In the genomic region with DNA sequence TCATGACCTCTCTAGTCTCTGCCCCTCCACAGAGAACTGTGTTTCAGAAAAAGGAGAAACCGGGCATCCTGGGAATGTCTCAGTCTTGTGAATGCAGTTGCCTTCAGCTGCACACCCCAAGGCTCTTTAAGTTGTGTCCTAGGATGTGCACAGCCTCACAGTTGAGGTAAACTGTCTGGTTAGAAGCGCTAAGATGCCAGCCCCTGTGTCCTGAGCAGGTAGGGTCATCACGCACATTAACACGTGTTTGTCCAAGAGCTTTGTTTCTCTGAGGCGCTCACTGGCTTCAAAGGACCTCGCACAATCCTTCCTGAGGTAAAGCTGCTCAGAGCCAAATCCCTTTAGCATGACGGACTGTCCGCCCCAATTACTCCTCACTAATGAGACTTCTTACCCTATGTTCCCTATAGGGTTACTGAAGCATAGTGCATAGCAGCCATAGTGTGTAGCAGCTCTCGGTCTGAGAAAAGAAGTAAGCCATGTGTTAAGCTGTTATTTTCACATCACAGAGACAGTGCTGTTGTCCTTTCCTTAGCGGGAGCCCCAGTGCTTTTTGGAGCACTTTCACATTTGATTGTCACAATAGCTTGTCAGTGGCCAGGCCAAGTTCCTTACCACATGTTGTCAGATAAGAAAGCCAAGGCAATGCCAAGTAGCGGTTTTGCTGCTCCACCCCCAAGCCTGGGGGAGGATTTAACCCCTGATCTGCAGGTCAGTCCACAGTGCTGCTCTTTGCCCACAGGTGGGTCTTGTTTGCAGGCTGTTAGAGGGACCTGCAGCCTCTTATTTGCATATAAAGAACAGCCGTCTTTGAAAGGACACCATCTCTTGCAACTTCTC, we compare ENCODE assay signal across 11 mouse cellular contexts.
A peak's percentile ranks its signal among the peaks of the same experiment; 100 is the strongest.
DNase-seq lines count a peak whose midpoint lies in the region; ATAC-seq lines count a peak whose summit lies in the region.
"Had no signal": no experiment of that assay in that cellular context is flagged by ENCODE, and none has a peak within 500 bp of the region (broad histone marks: within the 10 kb centered on the region; RNA-seq: fewer than 3 reads in every experiment).

No protein-coding gene starts in this region.

- ATAC-seq in midbrain, embryonic 13.5 days, result peak; percentile 46; the same call in 1 of the 2 replicates
- no peak for ATAC-seq in midbrain, embryonic 15.5 days (replicated peaks)
- ATAC-seq in erythroblast, adult 5-6 weeks (replicated peaks; ENCODE audit: low FRiP score, poor library complexity, severe bottlenecking), result peak; percentile 28; the same call in 1 of the 2 replicates

- DNase-seq in heart, postnatal 10 days, result peak; percentile 77 to 80
- peak; percentile 60 for DNase-seq in retina, postnatal 7 days (ENCODE audit: low read depth, low spot score)
- no peak for DNase-seq in T-cell, adult 2 months (ENCODE audit: low spot score)
- no peak for DNase-seq in left cerebral cortex, adult 8-10 months (ENCODE audit: low spot score in 2 of 2)
- no peak for DNase-seq in right cerebral cortex, postnatal 25 days
- DNase-seq: right cerebral cortex, postnatal 14 days had no signal

- intact Hi-C loops in heart, postnatal 10 days (cut with DNase I), result loop anchor here (5.0 kb wide), 1 partner anchor 146 kb away; the partner anchor contains the start of gene Daam1

- no peak overlapping the region for H3K4me2 ChIP-seq in midbrain, embryonic 13.5 days (replicated peaks)
- no peak overlapping the region for H3K4me2 ChIP-seq in midbrain, embryonic 15.5 days
- H3K4me2 ChIP-seq: embryonic facial prominence, embryonic 13.5 days; lung, embryonic 15.5 days had no signal

- H3K4me3 ChIP-seq in midbrain, embryonic 13.5 days (replicated peaks), result no peak overlapping the region
- H3K4me3 ChIP-seq in midbrain, embryonic 15.5 days, result no peak overlapping the region
- H3K4me3 ChIP-seq: embryonic facial prominence, embryonic 13.5 days; lung, embryonic 15.5 days had no signal

- peaks cover 83% of the 10 kb centered on the region for H3K36me3 ChIP-seq in midbrain, embryonic 13.5 days
- peaks cover 50% of the 10 kb centered on the region for H3K36me3 ChIP-seq in midbrain, embryonic 15.5 days (replicated peaks)

- 26% methylated on average over 12 of the region's 12 CpGs for WGBS in midbrain, embryonic 13.5 days
- WGBS in midbrain, embryonic 15.5 days, result 23% methylated on average over 12 of the region's 12 CpGs

- H3K9ac ChIP-seq in midbrain, embryonic 13.5 days (replicated peaks), result no peak overlapping the region
- no peak overlapping the region for H3K9ac ChIP-seq in midbrain, embryonic 15.5 days
- H3K9ac ChIP-seq: embryonic facial prominence, embryonic 13.5 days; lung, embryonic 15.5 days had no signal

- H3K4me1 ChIP-seq in midbrain, embryonic 13.5 days (replicated peaks), result peaks cover 16% of the 10 kb centered on the region
- H3K4me1 ChIP-seq in midbrain, embryonic 15.5 days, result peaks cover 14% of the 10 kb centered on the region

- no peaks in the 10 kb centered on the region for H3K9me3 ChIP-seq in midbrain, embryonic 13.5 days
- no peaks in the 10 kb centered on the region for H3K9me3 ChIP-seq in midbrain, embryonic 15.5 days
- H3K9me3 ChIP-seq: embryonic facial prominence, embryonic 13.5 days; lung, embryonic 15.5 days had no signal

- no peak overlapping the region for H3K27ac ChIP-seq in midbrain, embryonic 13.5 days
- no peak overlapping the region for H3K27ac ChIP-seq in midbrain, embryonic 15.5 days
- H3K27ac ChIP-seq: embryonic facial prominence, embryonic 13.5 days; lung, embryonic 15.5 days had no signal

- H3K27me3 ChIP-seq in midbrain, embryonic 13.5 days, result no peaks in the 10 kb centered on the region
- H3K27me3 ChIP-seq in midbrain, embryonic 15.5 days (replicated peaks), result no peaks in the 10 kb centered on the region
- H3K27me3 ChIP-seq: embryonic facial prominence, embryonic 13.5 days; lung, embryonic 15.5 days had no signal

Comparison
In these comparisons a context has a peak if more than half of its experiments do, and no peak if none do; other contexts are left out.
1. DNase-seq: peak in heart, postnatal 10 days (2 of 2) and retina, postnatal 7 days (single experiment); none in T-cell, adult 2 months (single experiment), left cerebral cortex, adult 8-10 months (0 of 2) and right cerebral cortex, postnatal 25 days (single experiment).